In genomic region chr9:75653981-75654911, GRCm38 (mm10) we compare ENCODE assay signal across 10 mouse cellular contexts. TPM values are rescaled to one million over a fixed set of nuclear protein-coding genes. Genes with fewer than 3 reads are reported as not detected.
DNase-seq lines count a peak whose midpoint lies in the region; ATAC-seq and TF ChIP-seq lines count a peak whose summit lies in the region.
"Had no signal": no experiment of that assay in that cellular context is flagged by ENCODE, and none has a peak within 500 bp of the region (broad histone marks: within the 10 kb centered on the region; RNA-seq: fewer than 3 reads in every experiment).

No protein-coding gene starts in this region.

- peak; percentile 52 for ATAC-seq in hindbrain, embryonic 12.5 days (ENCODE audit: low FRiP score)
- ATAC-seq in hindbrain, postnatal 0 days = no peak
- ATAC-seq in stomach, embryonic 14.5 days (ENCODE audit: insufficient number of reproducible peaks, insufficient read depth, low FRiP score, low read depth) = peak; percentile 66; the same call in 1 of the 2 replicates
- ATAC-seq in stomach, postnatal 0 days (ENCODE audit: low FRiP score, low TSS enrichment) = no peak
- ATAC-seq in heart, postnatal 0 days (ENCODE audit: insufficient read depth, low read depth) = peak; percentile 36
- peak; percentile 35; the same call in 1 of the 2 replicates for ATAC-seq in stomach, embryonic 15.5 days (ENCODE audit: insufficient read depth, low FRiP score, low read depth)
- no peak for ATAC-seq in forebrain, embryonic 13.5 days

- no peak overlapping the region for H3K9ac ChIP-seq in hindbrain, embryonic 12.5 days
- H3K9ac ChIP-seq in hindbrain, postnatal 0 days (replicated peaks; ENCODE audit: low read length) = no peak overlapping the region
- no peak overlapping the region for H3K9ac ChIP-seq in stomach, embryonic 14.5 days (replicated peaks; ENCODE audit: low read depth, low read length)
- no peak overlapping the region for H3K9ac ChIP-seq in stomach, postnatal 0 days (ENCODE audit: low read length)
- H3K9ac ChIP-seq in heart, postnatal 0 days (replicated peaks; ENCODE audit: low read depth, low read length) = no peak overlapping the region
- H3K9ac ChIP-seq in stomach, embryonic 15.5 days = no peak overlapping the region
- no peak overlapping the region for H3K9ac ChIP-seq in forebrain, embryonic 13.5 days

- no peak for DNase-seq in hindbrain, postnatal 0 days (ENCODE audit: low spot score)
- no peak for DNase-seq in stomach, postnatal 0 days (ENCODE audit: low spot score)
- peak; percentile 22 for DNase-seq in heart, postnatal 0 days (ENCODE audit: low spot score)
- DNase-seq in layer of hippocampus, adult 18-20 months (ENCODE audit: low spot score in 2 of 2) = no peak
- DNase-seq: thymus, adult 2 months had no signal

- no peak for TF ChIP-seq CTCF in hindbrain, postnatal 0 days (IDR thresholded peaks at IDR 0.05; ENCODE audit: low read depth)
- no peak for TF ChIP-seq CTCF in stomach, postnatal 0 days (IDR thresholded peaks at IDR 0.05; ENCODE audit: low read depth)
- TF ChIP-seq CTCF in heart, postnatal 0 days (IDR thresholded peaks at IDR 0.05; ENCODE audit: low read depth) = no peak

- H3K36me3 ChIP-seq in hindbrain, embryonic 12.5 days = peaks cover 55% of the 10 kb centered on the region
- peaks cover 20% of the 10 kb centered on the region for H3K36me3 ChIP-seq in hindbrain, postnatal 0 days (ENCODE audit: insufficient read depth, low read length)
- no peaks in the 10 kb centered on the region for H3K36me3 ChIP-seq in stomach, embryonic 14.5 days (ENCODE audit: control insufficient read depth, insufficient read depth, low read length)
- H3K36me3 ChIP-seq in stomach, postnatal 0 days (ENCODE audit: control insufficient read depth, insufficient read depth, low read length) = no peaks in the 10 kb centered on the region
- no peaks in the 10 kb centered on the region for H3K36me3 ChIP-seq in heart, postnatal 0 days (replicated peaks; ENCODE audit: control insufficient read depth, insufficient read depth, low read length)
- H3K36me3 ChIP-seq in stomach, embryonic 15.5 days = no peaks in the 10 kb centered on the region
- H3K36me3 ChIP-seq in forebrain, embryonic 13.5 days (ENCODE audit: poor library complexity, severe bottlenecking) = peaks cover 75% of the 10 kb centered on the region

- no peaks in the 10 kb centered on the region for H3K27me3 ChIP-seq in hindbrain, embryonic 12.5 days
- H3K27me3 ChIP-seq in hindbrain, postnatal 0 days (ENCODE audit: insufficient read depth, low read length) = no peaks in the 10 kb centered on the region
- no peaks in the 10 kb centered on the region for H3K27me3 ChIP-seq in stomach, embryonic 14.5 days (ENCODE audit: control insufficient read depth, insufficient read depth, low read length)
- no peaks in the 10 kb centered on the region for H3K27me3 ChIP-seq in stomach, postnatal 0 days (ENCODE audit: control insufficient read depth, insufficient read depth, low read length)
- H3K27me3 ChIP-seq in heart, postnatal 0 days (ENCODE audit: control insufficient read depth, insufficient read depth, low read length) = no peaks in the 10 kb centered on the region
- no peaks in the 10 kb centered on the region for H3K27me3 ChIP-seq in stomach, embryonic 15.5 days (replicated peaks)
- H3K27me3 ChIP-seq in forebrain, embryonic 13.5 days = no peaks in the 10 kb centered on the region

- WGBS in hindbrain, embryonic 12.5 days = 59% methylated on average over 12 of the region's 12 CpGs
- WGBS in hindbrain, postnatal 0 days = 45% methylated on average over 12 of the region's 12 CpGs
- WGBS in stomach, embryonic 14.5 days = 17% methylated on average over 12 of the region's 12 CpGs
- WGBS in stomach, postnatal 0 days = 19% methylated on average over 12 of the region's 12 CpGs
- 12% methylated on average over 12 of the region's 12 CpGs for WGBS in heart, postnatal 0 days
- 22% methylated on average over 12 of the region's 12 CpGs for WGBS in stomach, embryonic 15.5 days
- 79% methylated on average over 12 of the region's 12 CpGs for WGBS in forebrain, embryonic 13.5 days

- no peak overlapping the region for H3K4me3 ChIP-seq in hindbrain, embryonic 12.5 days
- no peak overlapping the region for H3K4me3 ChIP-seq in hindbrain, postnatal 0 days (ENCODE audit: low read length)
- no peak overlapping the region for H3K4me3 ChIP-seq in stomach, embryonic 14.5 days (ENCODE audit: low read depth, low read length)
- H3K4me3 ChIP-seq in stomach, postnatal 0 days (ENCODE audit: low read depth, low read length) = no peak overlapping the region
- no peak overlapping the region for H3K4me3 ChIP-seq in heart, postnatal 0 days (ENCODE audit: low read depth, low read length)
- no peak overlapping the region for H3K4me3 ChIP-seq in stomach, embryonic 15.5 days (replicated peaks)
- H3K4me3 ChIP-seq in forebrain, embryonic 13.5 days = no peak overlapping the region
- H3K4me3 ChIP-seq: myocyte had no signal

- peaks cover 8% of the 10 kb centered on the region for H3K4me1 ChIP-seq in hindbrain, embryonic 12.5 days
- H3K4me1 ChIP-seq in hindbrain, postnatal 0 days (ENCODE audit: insufficient read depth, low read length) = no peaks in the 10 kb centered on the region
- peaks cover 12% of the 10 kb centered on the region; the same call in 1 of the 2 replicates for H3K4me1 ChIP-seq in stomach, embryonic 14.5 days (ENCODE audit: control insufficient read depth, insufficient read depth, low read length)
- H3K4me1 ChIP-seq in stomach, postnatal 0 days (replicated peaks; ENCODE audit: control insufficient read depth, insufficient read depth) = no peaks in the 10 kb centered on the region
- 0 out of 2 replicates have a peak, but pooled peaks cover 4% of the 10 kb centered on the region for H3K4me1 ChIP-seq in heart, postnatal 0 days (ENCODE audit: control insufficient read depth, insufficient read depth)
- no peaks in the 10 kb centered on the region for H3K4me1 ChIP-seq in stomach, embryonic 15.5 days
- no peaks in the 10 kb centered on the region for H3K4me1 ChIP-seq in forebrain, embryonic 13.5 days

- TF ChIP-seq EP300 in stomach, postnatal 0 days (optimal IDR thresholded peaks at IDR 0.05) = no peak
- TF ChIP-seq EP300 in heart, postnatal 0 days (IDR thresholded peaks at IDR 0.05; ENCODE audit: low read depth) = no peak

- no peak overlapping the region for H3K4me2 ChIP-seq in hindbrain, embryonic 12.5 days (replicated peaks)
- H3K4me2 ChIP-seq in hindbrain, postnatal 0 days (ENCODE audit: low read depth, low read length) = no peak overlapping the region
- 0 out of 2 replicates have a peak overlapping the region, but pooled peaks have one; percentile 7 for H3K4me2 ChIP-seq in stomach, embryonic 14.5 days (replicated peaks; ENCODE audit: low read depth, low read length)
- H3K4me2 ChIP-seq in stomach, postnatal 0 days (replicated peaks; ENCODE audit: low read depth) = no peak overlapping the region
- no peak overlapping the region for H3K4me2 ChIP-seq in heart, postnatal 0 days (ENCODE audit: low read depth, low read length)
- H3K4me2 ChIP-seq in stomach, embryonic 15.5 days = no peak overlapping the region
- no peak overlapping the region for H3K4me2 ChIP-seq in forebrain, embryonic 13.5 days

- no peak overlapping the region for H3K27ac ChIP-seq in hindbrain, embryonic 12.5 days
- no peak overlapping the region for H3K27ac ChIP-seq in hindbrain, postnatal 0 days
- peak overlapping the region; percentile 66 for H3K27ac ChIP-seq in stomach, embryonic 14.5 days (ENCODE audit: low read length)
- no peak overlapping the region for H3K27ac ChIP-seq in stomach, postnatal 0 days (replicated peaks)
- peak overlapping the region; percentile 34; the same call in 1 of the 2 replicates for H3K27ac ChIP-seq in heart, postnatal 0 days (ENCODE audit: low read depth)
- peak overlapping the region; percentile 59; the same call in 1 of the 2 replicates for H3K27ac ChIP-seq in stomach, embryonic 15.5 days
- no peak overlapping the region for H3K27ac ChIP-seq in forebrain, embryonic 13.5 days

- no peaks in the 10 kb centered on the region for H3K9me3 ChIP-seq in hindbrain, embryonic 12.5 days (replicated peaks)
- no peaks in the 10 kb centered on the region for H3K9me3 ChIP-seq in hindbrain, postnatal 0 days (ENCODE audit: low read length)
- no peaks in the 10 kb centered on the region for H3K9me3 ChIP-seq in stomach, embryonic 14.5 days (ENCODE audit: control insufficient read depth, low read depth, low read length)
- no peaks in the 10 kb centered on the region for H3K9me3 ChIP-seq in stomach, postnatal 0 days (ENCODE audit: control insufficient read depth, low read length)
- no peaks in the 10 kb centered on the region for H3K9me3 ChIP-seq in heart, postnatal 0 days (replicated peaks; ENCODE audit: control insufficient read depth, low read length)
- H3K9me3 ChIP-seq in stomach, embryonic 15.5 days = no peaks in the 10 kb centered on the region
- no peaks in the 10 kb centered on the region for H3K9me3 ChIP-seq in forebrain, embryonic 13.5 days (replicated peaks)

RNA-seq across cellular contexts. Expression of gene Lysmd2, which starts 28.7 kb away (rescaled TPM):
- 21.2 and 24.2 TPM in 2 replicates for polyA plus RNA-seq in hindbrain, embryonic 12.5 days (2016; fragmentation: Nextera tagmentation; extraction: Ambion mirVana)
- 33.9 and 39.7 TPM in 2 replicates for total RNA-seq in hindbrain, postnatal 0 days (2014; rRNA removed)
- 37.3 and 42.1 TPM in 2 replicates for polyA plus RNA-seq in hindbrain, postnatal 0 days (2015; fragmentation: Nextera tagmentation; extraction: Ambion mirVana)
- 31.8 and 33.8 TPM in 2 replicates for polyA plus RNA-seq in stomach, embryonic 14.5 days (2014; fragmentation: Nextera tagmentation; extraction: Ambion mirVana)
- 30.3 and 32.2 TPM in 2 replicates for polyA plus RNA-seq in stomach, postnatal 0 days (2015; fragmentation: Nextera tagmentation; extraction: Ambion mirVana)
- 11.9 and 12.0 TPM in 2 replicates for total RNA-seq in heart, postnatal 0 days (2014; rRNA removed; ENCODE audit: low replicate concordance)
- 20.4 and 21.2 TPM in 2 replicates for polyA plus RNA-seq in heart, postnatal 0 days (2015; fragmentation: Nextera tagmentation; extraction: Ambion mirVana)
- 28.3 and 29.1 TPM in 2 replicates for polyA plus RNA-seq in stomach, embryonic 15.5 days (2015; fragmentation: Nextera tagmentation; extraction: Ambion mirVana)
- 10 to 100 TPM; 60.8 to 67.2 TPM for total RNA-seq in layer of hippocampus, adult 18-20 months (2021)
- polyA plus RNA-seq in forebrain, embryonic 13.5 days (2015; fragmentation: Nextera tagmentation; extraction: Ambion mirVana) = 16.0 and 16.3 TPM in 2 replicates

RNA-seq across cellular contexts. Expression of gene Scg3, which starts 29.6 kb away (rescaled TPM):
- 84.0 and 94.2 TPM in 2 replicates for polyA plus RNA-seq in hindbrain, embryonic 12.5 days (2016; fragmentation: Nextera tagmentation; extraction: Ambion mirVana)
- 107 and 112 TPM in 2 replicates for total RNA-seq in hindbrain, postnatal 0 days (2014; rRNA removed)
- polyA plus RNA-seq in hindbrain, postnatal 0 days (2015; fragmentation: Nextera tagmentation; extraction: Ambion mirVana) = 134 and 143 TPM in 2 replicates
- 7.6 and 11.1 TPM in 2 replicates for polyA plus RNA-seq in stomach, embryonic 14.5 days (2014; fragmentation: Nextera tagmentation; extraction: Ambion mirVana)
- 5.1 and 5.6 TPM in 2 replicates for polyA plus RNA-seq in stomach, postnatal 0 days (2015; fragmentation: Nextera tagmentation; extraction: Ambion mirVana)
- not detected in 2 replicates for total RNA-seq in heart, postnatal 0 days (2014; rRNA removed; ENCODE audit: low replicate concordance)
- polyA plus RNA-seq in heart, postnatal 0 days (2015; fragmentation: Nextera tagmentation; extraction: Ambion mirVana) = 0.19 and 0.36 TPM in 2 replicates
- polyA plus RNA-seq in stomach, embryonic 15.5 days (2015; fragmentation: Nextera tagmentation; extraction: Ambion mirVana) = 9.7 and 11.3 TPM in 2 replicates
- 100 to 1,000 TPM; 259 to 270 TPM for total RNA-seq in layer of hippocampus, adult 18-20 months (2021)
- 89.4 and 106 TPM in 2 replicates for polyA plus RNA-seq in forebrain, embryonic 13.5 days (2015; fragmentation: Nextera tagmentation; extraction: Ambion mirVana)
- polyA plus RNA-seq: myocyte had no signal

RNA-seq across cellular contexts. Expression of gene Tmod2, which starts 43.1 kb away (rescaled TPM):
- 110 and 112 TPM in 2 replicates for polyA plus RNA-seq in hindbrain, embryonic 12.5 days (2016; fragmentation: Nextera tagmentation; extraction: Ambion mirVana)
- total RNA-seq in hindbrain, postnatal 0 days (2014; rRNA removed) = 125 and 126 TPM in 2 replicates
- polyA plus RNA-seq in hindbrain, postnatal 0 days (2015; fragmentation: Nextera tagmentation; extraction: Ambion mirVana) = 361 and 363 TPM in 2 replicates
- polyA plus RNA-seq in stomach, embryonic 14.5 days (2014; fragmentation: Nextera tagmentation; extraction: Ambion mirVana) = 17.6 and 22.8 TPM in 2 replicates
- 11.3 and 11.9 TPM in 2 replicates for polyA plus RNA-seq in stomach, postnatal 0 days (2015; fragmentation: Nextera tagmentation; extraction: Ambion mirVana)
- total RNA-seq in heart, postnatal 0 days (2014; rRNA removed; ENCODE audit: low replicate concordance) = 2.2 and 3.5 TPM in 2 replicates
- polyA plus RNA-seq in heart, postnatal 0 days (2015; fragmentation: Nextera tagmentation; extraction: Ambion mirVana) = 4.3 and 4.7 TPM in 2 replicates
- 18.1 and 19.9 TPM in 2 replicates for polyA plus RNA-seq in stomach, embryonic 15.5 days (2015; fragmentation: Nextera tagmentation; extraction: Ambion mirVana)
- 100 to 1,000 TPM; 382 to 386 TPM for total RNA-seq in layer of hippocampus, adult 18-20 months (2021)
- polyA plus RNA-seq in forebrain, embryonic 13.5 days (2015; fragmentation: Nextera tagmentation; extraction: Ambion mirVana) = 143 and 157 TPM in 2 replicates

Comparison
In these comparisons a context has a peak if more than half of its experiments do, and no peak if none do; other contexts are left out.
1. ATAC-seq: peak in hindbrain, embryonic 12.5 days (single experiment), stomach, embryonic 14.5 days (single experiment), heart, postnatal 0 days (single experiment) and stomach, embryonic 15.5 days (single experiment); none in hindbrain, postnatal 0 days (single experiment), stomach, postnatal 0 days (single experiment) and forebrain, embryonic 13.5 days (single experiment).
2. H3K27ac ChIP-seq: peak in stomach, embryonic 14.5 days (single experiment), heart, postnatal 0 days (single experiment) and stomach, embryonic 15.5 days (single experiment); none in hindbrain, embryonic 12.5 days (single experiment), hindbrain, postnatal 0 days (single experiment), stomach, postnatal 0 days (single experiment) and forebrain, embryonic 13.5 days (single experiment).